Mouse (Mus musculus) liver, embryonic 16.5 days (tissue): ENCODE results near the gene Epb41l5. TPM values are rescaled to one million over a fixed set of nuclear protein-coding genes. Genes with fewer than 3 reads are reported as not detected.
A peak's percentile ranks its signal among the peaks of the same experiment; 100 is the strongest.

Experiments used
- ATAC-seq: fragments of 200-750 bp; cut with Nextera tagmentation; 2 replicates; pipeline ENCODE4 v1.8.0; 2017; ENCODE audit warnings: low read depth, mild to moderate bottlenecking, moderate number of reproducible peaks, moderate library complexity
- H3K27ac ChIP-seq: fragments of 300-500 bp; sonication (generic); 2 replicates; pipeline ENCODE4 v1.5.1; 2014; ENCODE audit warnings: mild to moderate bottlenecking, low read length
- H3K27me3 ChIP-seq: fragments of 300-500 bp; sonication (generic); 2 replicates; pipeline ENCODE4 v1.6.1; 2014; ENCODE audit warnings: low read depth, low read length, mixed read lengths; ENCODE audit not compliant: control insufficient read depth, insufficient read depth
- H3K36me3 ChIP-seq: fragments of 300-500 bp; sonication (generic); 2 replicates; pipeline ENCODE4 v1.6.1; 2014; ENCODE audit warnings: mild to moderate bottlenecking; ENCODE audit not compliant: control insufficient read depth, insufficient read depth
- H3K4me1 ChIP-seq: fragments of 300-500 bp; sonication (generic); 2 replicates; pipeline ENCODE4 v1.6.1; 2014; ENCODE audit warnings: low read depth, low read length, mixed read lengths; ENCODE audit not compliant: control insufficient read depth
- H3K4me2 ChIP-seq: fragments of 300-500 bp; sonication (generic); 2 replicates; pipeline ENCODE4 v1.6.1; 2014; ENCODE audit warnings: low read depth, low read length, mixed read lengths
- H3K4me3 ChIP-seq: fragments of 300-500 bp; sonication (generic); 2 replicates; pipeline ENCODE4 v1.5.1; 2014; ENCODE audit warnings: low read depth, mild to moderate bottlenecking, low read length
- H3K9ac ChIP-seq: fragments of 300-500 bp; sonication (generic); 2 replicates; pipeline ENCODE4 v1.6.1; 2014; ENCODE audit warnings: low read depth, low read length
- H3K9me3 ChIP-seq: fragments of 300-500 bp; sonication (generic); replicated peaks from 2 replicates; pipeline ENCODE4 v1.6.1; 2016; ENCODE audit warnings: low read length; ENCODE audit not compliant: control insufficient read depth
- WGBS: fragments of 180-500 bp; shearing (Covaris S2); extraction: QIAGEN DNeasy Blood & Tissue Kit; methylation state at CpG from one replicate; pipeline ENCODE4 v1.1.7; 2014; ENCODE audit not compliant: insufficient replicate concordance; 5-methylcytosine and 5-hydroxymethylcytosine counted together
- polyA plus RNA-seq: library from polyadenylated mRNA; unstranded; fragments of >200 nt; fragmentation: Nextera tagmentation; extraction: Ambion mirVana; gene quantifications from 2 replicates; pipeline ENCODE4 v1.2.1, GENCODE M21; 2015

Epb41l5 gene
- polyA plus RNA-seq, 1 experiment from 2014 or later: 24.7 TPM

- peak; percentile 59 for ATAC-seq
- Histone ChIP-seq H3K27ac (peak overlapping the region; percentile 6), H3K4me2 (no peak overlapping the region)
Observed at GRCm38 (mm10) chr1:119557641-119558395, 91.0 kb downstream of the Epb41l5 start.

GRCm38 (mm10) chr1:119555651-119556050 is 93.1 kb downstream of the Epb41l5 start:
- no peak for ATAC-seq
- no peaks in the 10 kb centered on the region for H3K36me3 ChIP-seq
- H3K4me2 ChIP-seq: no peak overlapping the region
- no peaks in the 10 kb centered on the region for H3K27me3 ChIP-seq
- no peaks in the 10 kb centered on the region for H3K9me3 ChIP-seq
- 53% methylated on average over 5 of the region's 5 CpGs for whole genome bisulfite sequencing
- no peaks in the 10 kb centered on the region; the same call in 1 of the 2 replicates for H3K4me1 ChIP-seq
- no peak overlapping the region for H3K4me3 ChIP-seq
- H3K27ac ChIP-seq: no peak overlapping the region
- H3K9ac ChIP-seq: no peak overlapping the region

More at GRCm38 (mm10) chr1:119557641-119558395, 91.0 kb downstream of the Epb41l5 start:
- no peaks in the 10 kb centered on the region for H3K36me3 ChIP-seq
- no peaks in the 10 kb centered on the region for H3K9me3 ChIP-seq
- H3K27me3 ChIP-seq: no peaks in the 10 kb centered on the region
- no peaks in the 10 kb centered on the region; the same call in 1 of the 2 replicates for H3K4me1 ChIP-seq
- 66% methylated on average over 4 of the region's 4 CpGs for WGBS
- H3K4me3 ChIP-seq: no peak overlapping the region
- H3K9ac ChIP-seq: no peak overlapping the region

GRCm38 (mm10) chr1:119551651-119552050 is 97.1 kb downstream of the Epb41l5 start:
- Histone ChIP-seq H3K9ac (no peak overlapping the region), H3K36me3 (no peaks in the 10 kb centered on the region), H3K27ac (no peak overlapping the region), H3K9me3 (no peaks in the 10 kb centered on the region), H3K27me3 (no peaks in the 10 kb centered on the region), H3K4me2 (no peak overlapping the region), H3K4me3 (no peak overlapping the region), H3K4me1 (no peaks in the 10 kb centered on the region)
- ATAC-seq: peak; percentile 41; the same call in 1 of the 2 replicates
- 79% methylated on average over 1 of the region's 1 CpGs for WGBS

GRCm38 (mm10) chr1:119550064-119550463 is 98.7 kb downstream of the Epb41l5 start:
- 75% methylated on average over 2 of the region's 2 CpGs for WGBS
- no peaks in the 10 kb centered on the region for H3K36me3 ChIP-seq
- H3K27ac ChIP-seq: no peak overlapping the region
- H3K9ac ChIP-seq: no peak overlapping the region
- no peak overlapping the region for H3K4me3 ChIP-seq
- H3K9me3 ChIP-seq: no peaks in the 10 kb centered on the region
- no peak overlapping the region for H3K4me2 ChIP-seq
- no peak for ATAC-seq
- H3K4me1 ChIP-seq: no peaks in the 10 kb centered on the region; the same call in 1 of the 2 replicates
- no peaks in the 10 kb centered on the region for H3K27me3 ChIP-seq

GRCm38 (mm10) chr1:119549327-119549689 is 99.5 kb downstream of the Epb41l5 start:
- H3K27me3 ChIP-seq: no peaks in the 10 kb centered on the region

GRCm38 (mm10) chr1:119548668-119549326 is 100.0 kb downstream of the Epb41l5 start:
- H3K27me3 ChIP-seq: no peaks in the 10 kb centered on the region
- no peaks in the 10 kb centered on the region for H3K36me3 ChIP-seq
- H3K4me1 ChIP-seq: peaks cover 5% of the 10 kb centered on the region
- H3K9me3 ChIP-seq: no peaks in the 10 kb centered on the region
- no peak overlapping the region for H3K27ac ChIP-seq
- 52% methylated on average over 7 of the region's 7 CpGs for WGBS
- no peak overlapping the region for H3K4me2 ChIP-seq
- H3K4me3 ChIP-seq: no peak overlapping the region
- ATAC-seq: peak; percentile 33
- no peak overlapping the region for H3K9ac ChIP-seq

More at GRCm38 (mm10) chr1:119549327-119549689, 99.5 kb downstream of the Epb41l5 start:
- no peaks in the 10 kb centered on the region for H3K36me3 ChIP-seq
- no peak overlapping the region for H3K27ac ChIP-seq
- H3K9me3 ChIP-seq: no peaks in the 10 kb centered on the region
- H3K4me1 ChIP-seq: peaks cover 5% of the 10 kb centered on the region
- no peak overlapping the region for H3K4me3 ChIP-seq
- H3K4me2 ChIP-seq: no peak overlapping the region
- H3K9ac ChIP-seq: no peak overlapping the region
- 71% methylated on average over 7 of the region's 7 CpGs for WGBS
- no peak; the same call in 1 of the 2 replicates for ATAC-seq

GRCm38 (mm10) chr1:119546490-119546889 is 102.3 kb downstream of the Epb41l5 start:
- no peak for ATAC-seq
- no peak overlapping the region for H3K4me3 ChIP-seq
- WGBS: 64% methylated on average over 3 of the region's 3 CpGs
- H3K4me1 ChIP-seq: peaks cover 10% of the 10 kb centered on the region
- no peak overlapping the region for H3K27ac ChIP-seq
- H3K9me3 ChIP-seq: no peaks in the 10 kb centered on the region
- no peak overlapping the region for H3K9ac ChIP-seq
- no peaks in the 10 kb centered on the region for H3K27me3 ChIP-seq
- no peaks in the 10 kb centered on the region for H3K36me3 ChIP-seq
- H3K4me2 ChIP-seq: no peak overlapping the region

- no peak for ATAC-seq
- WGBS: 78% methylated on average over 4 of the region's 4 CpGs
- H3K27ac ChIP-seq: no peak overlapping the region
Observed at GRCm38 (mm10) chr1:119545671-119546070, 103.1 kb downstream of the Epb41l5 start.

GRCm38 (mm10) chr1:119545164-119545563 is 103.6 kb downstream of the Epb41l5 start:
- Histone ChIP-seq H3K9me3 (no peaks in the 10 kb centered on the region), H3K4me2 (no peak overlapping the region), H3K4me3 (no peak overlapping the region), H3K36me3 (no peaks in the 10 kb centered on the region), H3K4me1 (peaks cover 10% of the 10 kb centered on the region), H3K9ac (no peak overlapping the region), H3K27me3 (no peaks in the 10 kb centered on the region), H3K27ac (no peak overlapping the region)
- ATAC-seq: no peak
- WGBS: 10% methylated on average over 2 of the region's 2 CpGs

More at GRCm38 (mm10) chr1:119545671-119546070, 103.1 kb downstream of the Epb41l5 start:
- peaks cover 10% of the 10 kb centered on the region for H3K4me1 ChIP-seq
- no peak overlapping the region for H3K4me2 ChIP-seq
- no peaks in the 10 kb centered on the region for H3K27me3 ChIP-seq
- H3K9ac ChIP-seq: no peak overlapping the region
- no peaks in the 10 kb centered on the region for H3K9me3 ChIP-seq
- H3K4me3 ChIP-seq: no peak overlapping the region
- H3K36me3 ChIP-seq: no peaks in the 10 kb centered on the region
